Mouse (Mus musculus) liver, embryonic 15.5 days (tissue): ENCODE results near the gene Rbm34. TPM values are rescaled to one million over a fixed set of nuclear protein-coding genes. Genes with fewer than 3 reads are reported as not detected.

ENCODE experiments used
- ATAC-seq: fragments of 200-750 bp; cut with Nextera tagmentation; 2 replicates; pipeline ENCODE4 v1.8.0; 2017; ENCODE audit warnings: moderate number of reproducible peaks, mild to moderate bottlenecking, moderate library complexity; ENCODE audit not compliant: insufficient read depth
- H3K27ac ChIP-seq: fragments of 300-500 bp; sonication (generic); replicated peaks from 2 replicates; pipeline ENCODE4 v1.5.1; 2015; ENCODE audit warnings: mild to moderate bottlenecking, inconsistent platforms
- H3K27me3 ChIP-seq: fragments of 300-500 bp; sonication (generic); 2 replicates; pipeline ENCODE4 v1.6.1; 2015; ENCODE audit warnings: mild to moderate bottlenecking, inconsistent platforms
- H3K36me3 ChIP-seq: fragments of 300-500 bp; sonication (generic); replicated peaks from 2 replicates; pipeline ENCODE4 v1.6.1; 2015; ENCODE audit warnings: moderate library complexity, mild to moderate bottlenecking, inconsistent platforms
- H3K4me1 ChIP-seq: fragments of 300-500 bp; sonication (generic); replicated peaks from 2 replicates; pipeline ENCODE4 v1.6.1; 2015; ENCODE audit warnings: inconsistent platforms
- H3K4me2 ChIP-seq: fragments of 300-500 bp; sonication (generic); 2 replicates; pipeline ENCODE4 v1.6.1; 2015; ENCODE audit warnings: moderate library complexity, mild to moderate bottlenecking, inconsistent platforms
- H3K4me3 ChIP-seq: fragments of 300-500 bp; sonication (generic); replicated peaks from 2 replicates; pipeline ENCODE4 v1.5.1; 2015; ENCODE audit warnings: mild to moderate bottlenecking, inconsistent platforms
- H3K9ac ChIP-seq: fragments of 300-500 bp; sonication (generic); 2 replicates; pipeline ENCODE4 v1.6.1; 2015; ENCODE audit warnings: moderate library complexity, mild to moderate bottlenecking, inconsistent platforms
- H3K9me3 ChIP-seq: fragments of 300-500 bp; sonication (generic); replicated peaks from 2 replicates; pipeline ENCODE4 v1.6.1; 2016; ENCODE audit warnings: inconsistent platforms
- WGBS: fragments of 180-500 bp; shearing (Covaris S2); methylation state at CpG from one replicate; pipeline ENCODE4 v1.1.7; 2015; ENCODE audit warnings: mixed read lengths; ENCODE audit not compliant: insufficient replicate concordance; 5-methylcytosine and 5-hydroxymethylcytosine counted together
- polyA plus RNA-seq: library from polyadenylated mRNA; unstranded; fragments of >200 nt; fragmentation: Nextera tagmentation; extraction: Ambion mirVana; gene quantifications from 2 replicates; pipeline ENCODE4 v1.2.1, GENCODE M21; 2015

Gene Rbm34
- polyA plus RNA-seq, 1 experiment from 2014 or later, result 10.7 TPM

GRCm38 (mm10) chr8:126976608-126977348 is 5.9 kb upstream of the Rbm34 start:
- 64% methylated on average over 8 of the region's 8 CpGs for WGBS
- Histone ChIP-seq H3K36me3 (no peaks in the 10 kb centered on the region), H3K9me3 (no peaks in the 10 kb centered on the region), H3K4me2 (no peak overlapping the region), H3K27me3 (peaks cover 27% of the 10 kb centered on the region), H3K27ac (no peak overlapping the region), H3K4me1 (peaks cover 19% of the 10 kb centered on the region), H3K4me3 (no peak overlapping the region), H3K9ac (no peak overlapping the region)
- no peak for ATAC-seq

GRCm38 (mm10) chr8:126975706-126976105 is 4.8 kb upstream of the Rbm34 start:
- no peak for ATAC-seq
- WGBS, result 26% methylated on average over 1 of the region's 1 CpGs
- Histone ChIP-seq H3K4me1 (peaks cover 28% of the 10 kb centered on the region), H3K27ac (no peak overlapping the region), H3K36me3 (no peaks in the 10 kb centered on the region), H3K4me3 (no peak overlapping the region), H3K4me2 (no peak overlapping the region), H3K9me3 (no peaks in the 10 kb centered on the region), H3K27me3 (peaks cover 27% of the 10 kb centered on the region), H3K9ac (no peak overlapping the region)

GRCm38 (mm10) chr8:126974511-126974910 is 3.6 kb upstream of the Rbm34 start:
- ATAC-seq, result no peak
- H3K27ac ChIP-seq, result no peak overlapping the region
- 47% methylated on average over 4 of the region's 4 CpGs for WGBS

GRCm38 (mm10) chr8:126973686-126974265 is 2.9 kb upstream of the Rbm34 start:
- H3K9ac ChIP-seq, result no peak overlapping the region
- no peak for ATAC-seq

More at GRCm38 (mm10) chr8:126974511-126974910, 3.6 kb upstream of the Rbm34 start:
- Histone ChIP-seq H3K36me3 (no peaks in the 10 kb centered on the region), H3K4me1 (peaks cover 40% of the 10 kb centered on the region), H3K4me2 (no peak overlapping the region), H3K9me3 (no peaks in the 10 kb centered on the region), H3K27me3 (peaks cover 25% of the 10 kb centered on the region), H3K4me3 (no peak overlapping the region), H3K9ac (no peak overlapping the region)

GRCm38 (mm10) chr8:126972649-126973048 is 1.8 kb upstream of the Rbm34 start:
- WGBS, result 58% methylated on average over 2 of the region's 2 CpGs
- H3K4me3 ChIP-seq, result no peak overlapping the region
- peaks cover 16% of the 10 kb centered on the region for H3K36me3 ChIP-seq
- ATAC-seq, result no peak
- no peak overlapping the region for H3K4me2 ChIP-seq
- peaks cover 11% of the 10 kb centered on the region for H3K27me3 ChIP-seq
- H3K4me1 ChIP-seq, result peaks cover 49% of the 10 kb centered on the region
- H3K9ac ChIP-seq, result no peak overlapping the region
- H3K9me3 ChIP-seq, result no peaks in the 10 kb centered on the region
- no peak overlapping the region for H3K27ac ChIP-seq

More at GRCm38 (mm10) chr8:126973686-126974265, 2.9 kb upstream of the Rbm34 start:
- peaks cover 5% of the 10 kb centered on the region; the same call in 1 of the 2 replicates for H3K36me3 ChIP-seq
- H3K4me2 ChIP-seq, result peak overlapping the region; percentile 18
- peaks cover 47% of the 10 kb centered on the region for H3K4me1 ChIP-seq
- H3K27me3 ChIP-seq, result peaks cover 18% of the 10 kb centered on the region
- no peaks in the 10 kb centered on the region for H3K9me3 ChIP-seq
- peak overlapping the region; percentile 45; the same call in 1 of the 2 replicates for H3K27ac ChIP-seq
- no peak overlapping the region for H3K4me3 ChIP-seq
- WGBS, result 18% methylated on average over 9 of the region's 9 CpGs

GRCm38 (mm10) chr8:126972102-126972501 is 1.2 kb upstream of the Rbm34 start:
- Histone ChIP-seq H3K4me1 (peaks cover 52% of the 10 kb centered on the region), H3K4me2 (no peak overlapping the region), H3K4me3 (no peak overlapping the region), H3K9ac (no peak overlapping the region; the same call in 1 of the 2 replicates), H3K27ac (no peak overlapping the region), H3K27me3 (peaks cover 9% of the 10 kb centered on the region), H3K36me3 (peaks cover 21% of the 10 kb centered on the region), H3K9me3 (no peaks in the 10 kb centered on the region)
- 80% methylated on average over 2 of the region's 2 CpGs for WGBS
- no peak for ATAC-seq

GRCm38 (mm10) chr8:126971314-126971664 is 418 bp upstream of the Rbm34 start:
- H3K9ac ChIP-seq, result peak overlapping the region; percentile 81
- peaks cover 28% of the 10 kb centered on the region for H3K36me3 ChIP-seq
- peaks cover 52% of the 10 kb centered on the region for H3K4me1 ChIP-seq
- no peak; the same call in 1 of the 2 replicates for ATAC-seq
- peak overlapping the region; percentile 96 for H3K4me3 ChIP-seq
- H3K4me2 ChIP-seq, result peak overlapping the region; percentile 84
- peaks cover 4% of the 10 kb centered on the region for H3K27me3 ChIP-seq
- H3K27ac ChIP-seq, result peak overlapping the region; percentile 61
- no peaks in the 10 kb centered on the region for H3K9me3 ChIP-seq
- WGBS, result 10% methylated on average over 13 of the region's 13 CpGs

- no peak for ATAC-seq
- Histone ChIP-seq H3K4me2 (peak overlapping the region; percentile 84), H3K9ac (no peak overlapping the region)
Measured at GRCm38 (mm10) chr8:126969546-126969945, 1.3 kb downstream of the Rbm34 start.

GRCm38 (mm10) chr8:126968107-126968506 is 2.8 kb downstream of the Rbm34 start:
- Histone ChIP-seq H3K4me1 (peaks cover 38% of the 10 kb centered on the region), H3K27me3 (no peaks in the 10 kb centered on the region), H3K9me3 (no peaks in the 10 kb centered on the region), H3K4me3 (no peak overlapping the region), H3K36me3 (peaks cover 51% of the 10 kb centered on the region), H3K9ac (no peak overlapping the region), H3K27ac (no peak overlapping the region), H3K4me2 (no peak overlapping the region)
- ATAC-seq, result no peak
- WGBS, result 77% methylated on average over 6 of the region's 6 CpGs

More at GRCm38 (mm10) chr8:126969546-126969945, 1.3 kb downstream of the Rbm34 start:
- peak overlapping the region; percentile 96; the same call in 1 of the 2 replicates for H3K4me3 ChIP-seq
- H3K4me1 ChIP-seq, result peaks cover 52% of the 10 kb centered on the region
- no peaks in the 10 kb centered on the region for H3K9me3 ChIP-seq
- WGBS, result 66% methylated on average over 1 of the region's 1 CpGs
- no peak overlapping the region for H3K27ac ChIP-seq
- no peaks in the 10 kb centered on the region for H3K27me3 ChIP-seq
- H3K36me3 ChIP-seq, result peaks cover 44% of the 10 kb centered on the region

- Histone ChIP-seq H3K9me3 (no peaks in the 10 kb centered on the region), H3K36me3 (peaks cover 76% of the 10 kb centered on the region), H3K27ac (no peak overlapping the region), H3K4me2 (no peak overlapping the region), H3K4me3 (no peak overlapping the region), H3K27me3 (no peaks in the 10 kb centered on the region), H3K9ac (no peak overlapping the region), H3K4me1 (peaks cover 20% of the 10 kb centered on the region)
- ATAC-seq, result no peak
- 70% methylated on average over 6 of the region's 6 CpGs for WGBS
Measured at GRCm38 (mm10) chr8:126965246-126965645, 5.6 kb downstream of the Rbm34 start.

GRCm38 (mm10) chr8:126962871-126963270 is 8.0 kb downstream of the Rbm34 start:
- H3K4me3 ChIP-seq, result no peak overlapping the region
- peaks cover 83% of the 10 kb centered on the region for H3K36me3 ChIP-seq
- WGBS, result 67% methylated on average over 1 of the region's 1 CpGs
- no peak for ATAC-seq
- no peaks in the 10 kb centered on the region for H3K9me3 ChIP-seq
- H3K4me2 ChIP-seq, result no peak overlapping the region
- no peak overlapping the region for H3K9ac ChIP-seq
- peaks cover 3% of the 10 kb centered on the region for H3K4me1 ChIP-seq
- H3K27me3 ChIP-seq, result no peaks in the 10 kb centered on the region
- H3K27ac ChIP-seq, result no peak overlapping the region
